Mouse (Mus musculus) lung, postnatal 0 days (tissue): ENCODE measurements around the gene B4galnt3.

ENCODE experiments used
- CTCF ChIP-seq: IDR thresholded peaks from 2 replicates; pipeline ENCODE4 v1.5.1; 2016; ENCODE audit warnings: antibody characterized with exemption, mild to moderate bottlenecking
- EP300 ChIP-seq: IDR thresholded peaks from 2 replicates; pipeline ENCODE4 v1.6.1; 2016; ENCODE audit warnings: antibody characterized with exemption, mild to moderate bottlenecking, control low read depth

DNA sequence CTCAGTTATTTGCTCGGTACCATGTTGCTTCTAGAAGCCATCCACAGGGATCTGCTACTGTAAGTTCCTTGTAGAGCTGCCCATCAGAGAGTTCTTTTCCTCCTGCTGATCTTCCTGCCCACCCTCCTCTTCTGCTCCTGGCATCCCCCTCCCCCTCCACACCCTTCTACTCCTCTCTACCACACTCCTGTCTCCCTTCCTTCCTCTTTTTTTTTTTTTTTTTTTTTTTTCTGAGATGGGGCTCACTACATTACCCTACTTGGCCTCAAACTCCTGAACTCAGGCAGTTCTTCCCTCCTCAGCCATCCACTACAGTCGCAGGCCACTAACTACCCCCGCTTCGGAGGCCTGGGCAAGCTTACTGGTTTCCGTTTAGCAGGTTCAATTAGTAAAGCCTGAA is 18.1 kb upstream of the B4galnt3 start:
- TF ChIP-seq CTCF, result no peak
- no peak for TF ChIP-seq EP300
